Mouse (Mus musculus) lung, embryonic 15.5 days (tissue): ENCODE measurements around the gene Gm37240. TPM values are rescaled to one million over a fixed set of nuclear protein-coding genes. Genes with fewer than 3 reads are reported as not detected.

Source experiments
- ATAC-seq: fragments of 200-750 bp; cut with Nextera tagmentation; 2 replicates; pipeline ENCODE4 v1.8.0; 2017; ENCODE audit warnings: moderate number of reproducible peaks, borderline replicate concordance; ENCODE audit not compliant: low FRiP score, low TSS enrichment; ENCODE audit errors: extremely low read depth
- H3K27ac ChIP-seq: fragments of 300-500 bp; sonication (generic); 2 replicates; pipeline ENCODE4 v1.5.1; 2015; ENCODE audit warnings: moderate library complexity, mild to moderate bottlenecking, inconsistent platforms
- H3K27me3 ChIP-seq: fragments of 300-500 bp; sonication (generic); 2 replicates; pipeline ENCODE4 v1.6.1; 2015; ENCODE audit warnings: inconsistent platforms
- H3K36me3 ChIP-seq: fragments of 300-500 bp; sonication (generic); 2 replicates; pipeline ENCODE4 v1.6.1; 2015; ENCODE audit warnings: inconsistent platforms
- H3K4me1 ChIP-seq: fragments of 300-500 bp; sonication (generic); 2 replicates; pipeline ENCODE4 v1.6.1; 2015; ENCODE audit warnings: inconsistent platforms
- H3K4me2 ChIP-seq: fragments of 300-500 bp; sonication (generic); 2 replicates; pipeline ENCODE4 v1.6.1; 2015; ENCODE audit warnings: inconsistent platforms, mild to moderate bottlenecking, moderate library complexity
- H3K4me3 ChIP-seq: fragments of 300-500 bp; sonication (generic); 2 replicates; pipeline ENCODE4 v1.5.1; 2015; ENCODE audit warnings: mild to moderate bottlenecking, inconsistent platforms
- H3K9ac ChIP-seq: fragments of 300-500 bp; sonication (generic); 2 replicates; pipeline ENCODE4 v1.6.1; 2015; ENCODE audit warnings: inconsistent platforms
- H3K9me3 ChIP-seq: fragments of 300-500 bp; sonication (generic); 2 replicates; pipeline ENCODE4 v1.6.1; 2016; ENCODE audit warnings: inconsistent platforms
- WGBS: fragments of 180-500 bp; shearing (Covaris S2); methylation state at CpG from one replicate; pipeline ENCODE4 v1.1.7; 2015; 5-methylcytosine and 5-hydroxymethylcytosine counted together
- polyA plus RNA-seq: library from polyadenylated mRNA; unstranded; fragments of >200 nt; fragmentation: Nextera tagmentation; extraction: Ambion mirVana; gene quantifications from 2 replicates; pipeline ENCODE4 v1.2.1, GENCODE M21; 2015

Gene Gm37240
- polyA plus RNA-seq, 1 experiment from 2014 or later: 8.8 TPM

DNA sequence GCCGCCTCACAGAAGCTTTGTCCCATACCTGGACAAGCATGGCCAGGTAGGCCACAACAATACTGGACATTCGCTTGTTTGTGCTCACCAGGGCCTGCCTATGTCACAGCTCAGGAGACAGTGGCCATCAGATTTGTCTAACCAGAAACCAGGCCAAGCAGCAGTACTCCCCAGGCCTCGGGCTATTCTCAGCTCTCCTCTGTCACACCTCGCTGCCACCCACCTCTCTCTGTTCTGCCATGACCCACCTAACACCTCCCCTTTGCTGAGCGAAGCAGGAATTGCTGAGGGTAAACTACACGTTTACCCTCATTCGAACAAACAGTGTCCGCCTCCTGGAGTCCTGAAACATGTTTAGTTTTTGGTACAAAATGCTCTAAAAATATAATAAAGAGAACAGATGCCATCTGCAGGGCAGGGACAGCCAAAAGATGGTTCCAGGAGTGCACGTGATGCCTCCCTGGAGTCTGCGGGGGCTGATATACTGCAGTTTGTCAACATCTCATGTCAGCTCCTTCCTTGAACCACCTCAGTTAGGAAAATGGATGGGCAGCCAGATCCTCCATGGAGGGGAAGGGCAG lies 222.6 kb downstream of the Gm37240 start:
- Histone ChIP-seq H3K27me3 (no peaks in the 10 kb centered on the region), H3K9me3 (no peaks in the 10 kb centered on the region), H3K4me1 (no peaks in the 10 kb centered on the region), H3K36me3 (no peaks in the 10 kb centered on the region), H3K27ac (no peak overlapping the region), H3K4me2 (no peak overlapping the region), H3K9ac (no peak overlapping the region), H3K4me3 (no peak overlapping the region)
- ATAC-seq: no peak
- 79% methylated on average over 10 of the region's 10 CpGs for WGBS

DNA sequence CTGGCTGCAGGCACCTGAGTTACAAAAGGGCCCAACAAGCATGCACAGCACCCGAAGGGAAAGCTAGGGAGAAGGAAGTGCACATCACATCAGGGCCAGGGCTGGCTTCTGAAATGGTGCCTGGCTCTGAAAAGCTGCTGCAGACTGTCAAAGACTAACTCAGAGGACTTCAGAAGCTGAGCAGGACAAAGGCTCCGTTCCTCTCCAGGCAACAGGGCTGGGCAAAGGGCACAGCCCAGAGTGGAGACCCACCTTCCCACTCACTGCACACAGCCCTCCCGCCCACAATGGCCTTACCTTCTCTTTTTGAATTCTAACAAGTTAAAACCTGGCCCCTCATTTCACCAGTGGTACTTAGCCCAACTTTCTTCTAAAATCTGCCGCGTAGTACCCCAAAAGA lies 223.5 kb downstream of the Gm37240 start:
- H3K9me3 ChIP-seq: no peaks in the 10 kb centered on the region
- ATAC-seq: no peak
- no peaks in the 10 kb centered on the region for H3K36me3 ChIP-seq
- WGBS: 77% methylated on average over 5 of the region's 5 CpGs
- no peak overlapping the region for H3K4me3 ChIP-seq
- H3K9ac ChIP-seq: no peak overlapping the region
- no peak overlapping the region for H3K4me2 ChIP-seq
- no peak overlapping the region for H3K27ac ChIP-seq
- no peaks in the 10 kb centered on the region for H3K4me1 ChIP-seq
- no peaks in the 10 kb centered on the region for H3K27me3 ChIP-seq

DNA sequence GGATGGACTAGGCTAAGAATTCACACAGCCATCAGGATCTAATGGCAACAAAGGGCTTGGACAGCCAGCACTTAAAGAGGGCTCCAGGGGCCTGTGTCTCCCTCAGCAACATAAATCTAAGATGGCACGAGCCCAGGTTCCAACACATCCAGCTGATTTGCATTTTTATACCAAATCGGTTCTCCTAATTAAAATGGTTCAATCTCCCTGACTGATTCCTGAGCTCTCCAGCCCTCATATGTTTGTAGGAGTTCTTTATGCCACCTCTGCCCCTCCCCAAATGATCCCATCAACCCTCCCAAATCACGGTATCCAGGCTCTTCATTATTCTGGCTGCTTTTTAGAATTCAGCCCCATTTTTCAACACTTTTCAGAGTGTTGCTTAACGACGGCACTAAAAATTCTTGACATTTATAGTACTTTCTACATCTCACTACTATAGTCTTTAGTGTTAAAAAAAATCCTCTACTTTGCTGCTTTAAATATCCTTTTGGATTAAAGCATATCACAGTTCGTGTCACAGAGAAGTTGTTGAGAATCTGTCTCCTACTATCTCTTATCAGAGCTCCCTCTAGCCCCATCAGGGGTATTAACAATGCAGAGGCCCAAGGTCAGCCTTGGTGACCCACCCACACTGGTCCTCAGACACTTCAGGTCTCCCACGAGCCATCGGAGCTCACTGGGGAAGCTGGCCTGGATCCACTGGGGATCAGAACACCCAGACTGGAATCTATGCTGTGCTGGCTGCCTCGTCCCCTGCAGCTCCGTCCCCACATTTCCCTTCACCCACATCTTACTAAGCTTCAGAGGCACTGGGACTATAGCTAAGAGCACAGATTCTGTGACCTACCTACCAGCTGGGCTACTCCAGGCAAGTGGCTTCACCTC lies 225.1 kb downstream of the Gm37240 start:
- H3K4me2 ChIP-seq: no peak overlapping the region
- H3K27me3 ChIP-seq: no peaks in the 10 kb centered on the region
- no peaks in the 10 kb centered on the region for H3K36me3 ChIP-seq
- H3K4me1 ChIP-seq: no peaks in the 10 kb centered on the region
- 60% methylated on average over 10 of the region's 10 CpGs for WGBS
- H3K9me3 ChIP-seq: no peaks in the 10 kb centered on the region
- H3K4me3 ChIP-seq: no peak overlapping the region
- no peak for ATAC-seq
- no peak overlapping the region for H3K27ac ChIP-seq
- H3K9ac ChIP-seq: no peak overlapping the region

DNA sequence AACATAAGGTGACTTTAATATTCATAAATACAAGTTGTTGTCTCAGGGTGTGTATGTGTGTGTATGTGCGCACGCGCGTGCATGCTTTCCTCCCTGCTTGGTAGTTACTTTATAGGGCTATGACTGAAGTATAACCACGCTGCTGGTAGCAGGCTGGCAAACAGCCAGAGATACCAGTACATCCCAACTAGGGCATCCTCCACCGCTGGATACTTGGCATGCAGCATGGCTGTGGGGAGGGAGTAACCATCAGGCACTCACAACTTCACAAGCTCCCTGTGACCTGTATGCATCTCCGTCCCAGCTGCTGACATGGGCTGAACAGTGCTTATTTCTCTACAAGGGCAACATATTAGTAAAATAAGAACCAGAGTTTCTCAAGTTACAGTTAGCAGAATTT lies 227.6 kb downstream of the Gm37240 start:
- H3K4me3 ChIP-seq: no peak overlapping the region
- no peaks in the 10 kb centered on the region for H3K36me3 ChIP-seq
- H3K9me3 ChIP-seq: no peaks in the 10 kb centered on the region
- no peaks in the 10 kb centered on the region for H3K4me1 ChIP-seq
- H3K27ac ChIP-seq: no peak overlapping the region
- H3K4me2 ChIP-seq: no peak overlapping the region
- H3K27me3 ChIP-seq: no peaks in the 10 kb centered on the region
- ATAC-seq: no peak
- H3K9ac ChIP-seq: no peak overlapping the region
- 83% methylated on average over 7 of the region's 7 CpGs for WGBS

DNA sequence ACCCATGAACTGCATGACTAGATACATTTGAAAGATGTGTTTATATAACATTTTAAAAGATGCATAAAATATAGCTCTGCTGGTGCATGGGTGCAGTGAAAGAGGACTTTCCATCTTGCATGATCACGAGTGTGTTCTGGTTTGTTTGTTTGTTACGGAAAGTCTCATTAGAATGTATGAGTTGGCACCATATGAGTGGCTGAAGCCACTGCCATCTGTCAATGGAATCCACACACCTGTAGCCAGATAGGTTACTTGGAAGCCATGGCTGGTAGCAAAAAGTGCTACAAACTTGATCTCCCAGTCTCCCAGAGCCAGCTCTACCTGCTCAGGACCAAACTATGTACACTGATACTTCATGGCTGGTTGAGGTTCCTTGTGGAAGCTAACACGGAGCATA lies 231.8 kb downstream of the Gm37240 start:
- no peak overlapping the region for H3K9ac ChIP-seq
- H3K27ac ChIP-seq: no peak overlapping the region
- no peak overlapping the region for H3K4me2 ChIP-seq
- ATAC-seq: no peak
- WGBS: 87% methylated on average over 3 of the region's 3 CpGs
- no peak overlapping the region for H3K4me3 ChIP-seq
- no peaks in the 10 kb centered on the region for H3K9me3 ChIP-seq
- H3K4me1 ChIP-seq: no peaks in the 10 kb centered on the region
- no peaks in the 10 kb centered on the region for H3K36me3 ChIP-seq
- no peaks in the 10 kb centered on the region for H3K27me3 ChIP-seq

DNA sequence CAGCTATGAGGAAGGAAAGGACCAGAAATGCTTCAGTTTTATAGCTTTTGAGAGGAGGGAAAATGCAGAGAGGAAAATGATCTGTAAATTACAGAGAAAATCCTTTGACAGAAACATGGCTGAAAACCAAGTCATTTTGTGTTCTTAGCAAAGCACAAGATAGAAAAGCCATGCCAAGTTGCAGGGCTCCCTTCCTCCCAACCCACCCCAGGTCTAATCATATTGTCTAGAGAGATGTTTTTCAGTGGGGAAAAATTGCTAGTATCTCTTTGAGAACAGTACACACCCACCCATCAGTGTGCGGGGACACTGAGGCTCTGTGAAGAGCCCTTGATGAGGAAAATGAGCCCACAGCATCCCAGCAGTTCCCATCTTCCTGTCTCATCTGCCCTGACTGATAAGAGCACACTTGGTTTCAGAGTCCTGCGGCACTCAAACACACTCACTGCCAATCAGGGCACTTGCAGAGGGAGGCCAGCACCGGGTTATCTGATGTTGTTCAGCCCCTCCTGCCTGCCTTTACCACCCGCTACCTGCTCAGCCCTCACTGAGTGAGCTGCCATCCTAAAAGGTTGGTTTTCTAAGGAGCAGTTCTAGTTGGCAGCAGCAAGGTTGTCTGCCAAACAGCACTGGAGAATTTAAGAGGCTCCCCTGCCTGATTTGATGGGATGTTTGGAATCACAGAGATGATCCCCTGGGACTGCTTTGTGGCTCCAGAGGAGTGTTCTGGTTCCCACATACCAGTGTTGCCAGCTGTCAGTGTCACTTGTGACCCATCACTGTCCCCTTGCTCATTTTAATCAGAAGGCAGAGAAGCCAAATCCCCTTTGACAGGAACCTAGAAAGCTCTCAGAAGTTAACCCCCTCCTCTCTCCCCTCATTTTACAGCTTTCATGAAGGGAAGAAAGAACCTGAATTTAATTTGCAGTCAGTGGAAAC lies 234.3 kb downstream of the Gm37240 start:
- no peaks in the 10 kb centered on the region for H3K27me3 ChIP-seq
- ATAC-seq: no peak
- no peaks in the 10 kb centered on the region for H3K4me1 ChIP-seq
- H3K9ac ChIP-seq: no peak overlapping the region
- 46% methylated on average over 4 of the region's 4 CpGs for WGBS
- no peaks in the 10 kb centered on the region for H3K36me3 ChIP-seq
- H3K4me3 ChIP-seq: no peak overlapping the region
- H3K9me3 ChIP-seq: no peaks in the 10 kb centered on the region
- H3K4me2 ChIP-seq: no peak overlapping the region
- no peak overlapping the region for H3K27ac ChIP-seq

DNA sequence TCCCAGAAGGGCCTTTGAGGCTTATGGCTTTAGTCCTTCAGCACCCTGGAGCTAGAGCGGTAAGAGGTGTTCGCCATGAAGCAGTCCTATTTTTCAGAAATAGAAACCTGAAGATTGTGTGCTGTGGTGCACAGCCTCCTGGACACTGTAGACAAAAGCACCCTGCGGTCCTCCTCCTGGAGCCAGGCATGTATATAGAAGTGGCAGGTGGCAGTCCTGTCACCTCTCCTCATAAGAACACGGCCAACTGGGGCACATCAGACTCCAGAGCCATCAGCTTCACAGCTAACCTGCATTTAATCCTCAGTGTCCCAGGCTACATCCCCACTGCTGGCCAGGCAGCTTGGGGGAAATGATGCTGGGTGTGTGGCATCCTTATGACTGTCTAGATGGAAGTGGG lies 238.1 kb downstream of the Gm37240 start:
- H3K9me3 ChIP-seq: no peaks in the 10 kb centered on the region
- H3K4me3 ChIP-seq: no peak overlapping the region
- no peaks in the 10 kb centered on the region for H3K27me3 ChIP-seq
- H3K9ac ChIP-seq: no peak overlapping the region
- no peak overlapping the region for H3K27ac ChIP-seq
- no peaks in the 10 kb centered on the region for H3K36me3 ChIP-seq
- H3K4me2 ChIP-seq: no peak overlapping the region
- no peak for ATAC-seq
- 93% methylated on average over 4 of the region's 4 CpGs for WGBS
- H3K4me1 ChIP-seq: no peaks in the 10 kb centered on the region

DNA sequence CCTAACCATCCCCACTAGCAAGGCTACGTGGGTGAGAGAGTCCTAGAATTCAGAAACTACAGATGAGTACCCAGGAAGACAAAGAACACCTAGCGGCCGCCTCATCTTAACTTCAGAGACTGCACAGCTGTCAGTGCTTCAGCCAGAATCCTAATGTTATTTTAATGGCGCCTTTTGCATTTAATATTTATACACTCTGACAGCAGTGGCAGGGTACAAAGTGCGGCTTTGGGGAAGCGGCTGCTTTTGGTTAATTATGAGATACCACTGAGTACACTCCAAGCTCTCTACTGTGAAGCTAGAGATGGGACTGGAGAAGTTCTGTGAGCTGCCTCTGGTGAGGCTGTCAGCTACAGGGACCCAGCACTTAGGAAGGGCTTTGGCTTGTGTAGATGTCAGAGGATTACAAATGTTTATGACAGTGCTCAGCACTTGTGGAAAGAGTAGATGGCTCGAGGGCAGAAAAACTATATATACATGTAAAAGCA lies 241.8 kb downstream of the Gm37240 start:
- 60% methylated on average over 7 of the region's 7 CpGs for WGBS
- Histone ChIP-seq H3K4me2 (no peak overlapping the region), H3K27ac (no peak overlapping the region), H3K9ac (no peak overlapping the region), H3K4me3 (no peak overlapping the region), H3K9me3 (no peaks in the 10 kb centered on the region), H3K27me3 (no peaks in the 10 kb centered on the region), H3K4me1 (no peaks in the 10 kb centered on the region), H3K36me3 (no peaks in the 10 kb centered on the region)
- ATAC-seq: no peak

DNA sequence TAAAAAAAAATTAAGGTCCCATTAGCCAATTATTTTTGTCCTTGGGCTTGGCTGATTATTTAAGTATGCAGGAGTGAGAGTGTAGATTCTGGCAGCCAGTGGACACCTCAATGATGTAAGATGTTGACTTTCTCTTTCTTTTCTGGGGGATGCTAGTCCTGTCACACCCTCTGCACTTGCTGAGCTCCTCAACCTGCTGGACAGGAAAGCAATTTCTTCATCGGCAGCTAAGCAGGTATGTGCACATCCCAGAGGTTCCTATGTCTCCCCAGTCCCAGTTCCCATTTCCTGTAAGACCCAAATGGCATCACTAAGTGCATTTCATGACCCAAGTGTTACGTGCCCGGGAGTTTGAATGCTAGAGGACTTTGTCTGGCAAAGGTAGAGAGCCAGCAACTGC lies 242.5 kb downstream of the Gm37240 start:
- no peak overlapping the region for H3K4me2 ChIP-seq
- no peaks in the 10 kb centered on the region for H3K4me1 ChIP-seq
- H3K27ac ChIP-seq: no peak overlapping the region
- H3K36me3 ChIP-seq: no peaks in the 10 kb centered on the region
- no peak for ATAC-seq
- H3K9ac ChIP-seq: no peak overlapping the region
- H3K27me3 ChIP-seq: no peaks in the 10 kb centered on the region
- H3K9me3 ChIP-seq: no peaks in the 10 kb centered on the region
- no peak overlapping the region for H3K4me3 ChIP-seq
- 82% methylated on average over 3 of the region's 3 CpGs for WGBS

DNA sequence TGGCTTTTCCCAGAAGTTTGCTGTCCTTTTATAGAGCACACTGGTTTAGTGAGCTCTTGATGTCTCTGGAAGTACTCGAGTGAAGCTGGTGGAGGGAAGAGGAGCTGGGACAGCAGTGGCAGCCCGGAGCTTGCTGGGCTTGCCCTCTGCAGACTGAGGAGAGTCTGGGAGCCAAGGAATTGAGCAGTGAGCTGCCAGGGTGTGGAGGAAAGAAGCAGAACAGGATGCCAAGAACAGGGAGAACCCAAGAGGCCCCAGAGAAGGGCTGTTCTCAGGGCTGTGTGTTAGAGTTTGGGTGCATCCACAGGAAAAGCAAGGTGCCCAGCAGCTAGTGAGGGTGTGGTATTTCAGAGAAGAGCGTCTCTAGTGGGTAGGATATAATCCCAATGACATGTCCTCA lies 245.6 kb downstream of the Gm37240 start:
- no peak overlapping the region for H3K27ac ChIP-seq
- no peak overlapping the region for H3K4me2 ChIP-seq
- no peaks in the 10 kb centered on the region for H3K4me1 ChIP-seq
- ATAC-seq: no peak
- H3K4me3 ChIP-seq: no peak overlapping the region
- no peaks in the 10 kb centered on the region for H3K36me3 ChIP-seq
- no peak overlapping the region for H3K9ac ChIP-seq
- no peaks in the 10 kb centered on the region for H3K27me3 ChIP-seq
- WGBS: 75% methylated on average over 3 of the region's 3 CpGs
- H3K9me3 ChIP-seq: no peaks in the 10 kb centered on the region

DNA sequence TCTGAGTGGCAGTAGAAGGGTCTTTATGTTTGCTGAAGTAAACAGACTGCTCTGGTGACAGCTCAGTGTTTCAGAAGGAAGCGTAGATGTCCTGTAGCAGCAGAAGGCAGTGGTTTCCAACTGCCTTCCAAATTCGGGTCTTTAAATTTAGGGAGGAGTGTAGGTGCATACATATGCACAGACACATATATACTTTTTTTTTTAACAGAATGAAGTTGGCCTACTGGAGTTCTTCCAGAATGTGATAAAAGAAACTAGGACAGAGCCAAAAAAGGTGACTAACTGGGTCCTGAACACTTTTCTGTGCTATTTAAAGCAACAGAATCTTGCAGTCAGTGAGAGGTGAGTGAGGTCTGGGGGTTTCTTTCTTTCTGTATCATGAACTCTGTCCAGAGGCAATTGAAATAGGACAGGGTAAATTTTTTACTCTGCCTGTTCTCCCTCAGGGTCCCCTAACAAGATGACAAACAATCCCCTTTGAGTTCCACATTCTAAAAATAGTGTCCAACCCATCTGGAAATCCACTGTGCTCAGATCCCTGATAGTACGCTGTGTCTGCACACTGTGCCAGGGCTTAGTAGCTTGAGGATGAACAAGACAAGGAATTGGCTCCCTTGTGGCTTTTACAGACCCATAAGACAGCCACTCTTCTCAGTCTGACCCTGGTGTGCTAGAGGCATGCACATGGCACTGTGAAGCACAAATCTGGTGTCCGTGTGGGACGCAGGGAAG lies 250.4 kb downstream of the Gm37240 start:
- H3K4me2 ChIP-seq: no peak overlapping the region
- ATAC-seq: no peak
- 80% methylated on average over 5 of the region's 5 CpGs for WGBS
- no peaks in the 10 kb centered on the region for H3K27me3 ChIP-seq
- H3K9ac ChIP-seq: no peak overlapping the region
- no peak overlapping the region for H3K27ac ChIP-seq
- no peak overlapping the region for H3K4me3 ChIP-seq
- no peaks in the 10 kb centered on the region for H3K9me3 ChIP-seq
- H3K36me3 ChIP-seq: no peaks in the 10 kb centered on the region
- H3K4me1 ChIP-seq: no peaks in the 10 kb centered on the region
